Mouse (Mus musculus): ENCODE measurements at regions not wholly inside any gene's neighbourhood (a gene's known extent, or its start where the extent isn't known, plus 50 kb on each side); places are given as distances from the start of the nearest gene placed in this dataset.

GRCm38 (mm10) chr3:131965456-131966160 is 119.5 kb upstream of the Dkk2 start (continued):
- TF ChIP-seq MAFK (IDR thresholded peaks at IDR 0.05; ENCODE audit: insufficient replicate concordance, low read length) (0 out of 2 replicates have a peak, but pooled peaks have one; percentile 42), RCOR1 (conservative IDR thresholded peaks at IDR 0.05; ENCODE audit: low read depth, low read length) (no peak), IRF4 (IDR thresholded peaks at IDR 0.05; ENCODE audit: low read depth, low read length) (peak; percentile 86), POLR2AphosphoS2 (IDR thresholded peaks at IDR 0.05; ENCODE audit: low read depth, low read length) (no peak), POLR2A (IDR thresholded peaks at IDR 0.05; ENCODE audit: low read depth, low read length) (no peak), CHD2 (IDR thresholded peaks at IDR 0.05; ENCODE audit: low read length) (no peak), MAX (IDR thresholded peaks at IDR 0.05; ENCODE audit: low read length) (no peak; the same call in 1 of the 2 replicates), BHLHE40 (IDR thresholded peaks at IDR 0.05; ENCODE audit: low read depth, low read length) (peak; percentile 91), NELFE (IDR thresholded peaks at IDR 0.05; ENCODE audit: low read depth, low read length) (no peak)

- H3K4me1 ChIP-seq (ENCODE audit: control insufficient read depth in 1 of 2, insufficient read depth in 2 of 2): peaks cover 7 to 9% of the 10 kb centered on the region in 2 experiments
- TF ChIP-seq EP300 (IDR thresholded peaks at IDR 0.05; ENCODE audit: low read length) (0 out of 2 replicates have a peak, but pooled peaks have one; percentile 33), ETS1 (conservative IDR thresholded peaks at IDR 0.05; ENCODE audit: low read depth, low read length) (0 out of 2 replicates have a peak, but pooled peaks have one; percentile 29), NRF1 (IDR thresholded peaks at IDR 0.05; ENCODE audit: low read depth, low read length) (no peak), BHLHE40 (IDR thresholded peaks at IDR 0.05; ENCODE audit: low read depth, low read length) (peak; percentile 68)
- no peak overlapping the region for H3K27ac ChIP-seq (ENCODE audit: insufficient read depth, low read depth)
- no peak overlapping the region for H3K9ac ChIP-seq (ENCODE audit: insufficient read depth, low read depth)
- dilution Hi-C loops (cut with MboI; ENCODE audit: extremely low pct_ligation_motif_present, extremely low pct_unique_long_range_greater_than_20kb, low sequenced_read_pairs): no loop called here
- H3K79me2 ChIP-seq (replicated peaks; ENCODE audit: control insufficient read depth, extremely low read depth, insufficient read depth, poor library complexity, severe bottlenecking): no peaks in the 10 kb centered on the region
- peak overlapping the region; percentile 44; the same call in 1 of the 2 replicates for H3K4me2 ChIP-seq (ENCODE audit: insufficient read depth, low read depth, poor library complexity, severe bottlenecking)
- DNase-seq (ENCODE audit: extremely low read depth): peak; percentile 30
- no peaks in the 10 kb centered on the region for H3K27me3 ChIP-seq (replicated peaks)
- in situ Hi-C loops (cut with MboI; ENCODE audit: low pct_ligation_motif_present, low pct_unique_long_range_greater_than_20kb, low sequenced_read_pairs): no loop called here
- H3K9me3 ChIP-seq (replicated peaks; ENCODE audit: low read length): no peaks in the 10 kb centered on the region
- no peak overlapping the region for H3K4me3 ChIP-seq (replicated peaks in 1 of 3; ENCODE audit: low read depth in 2 of 3, low read length in 2 of 3, poor library complexity in 1 of 3)
- H3K36me3 ChIP-seq (replicated peaks in 1 of 2; ENCODE audit: control insufficient read depth in 1 of 2, insufficient read depth in 1 of 2, low read length in 1 of 2): no peaks in the 10 kb centered on the region
Measured at GRCm38 (mm10) chr3:131967288-131967687, 117.8 kb upstream of the Dkk2 start.

- H3K4me2 ChIP-seq (ENCODE audit: insufficient read depth, low read depth, poor library complexity, severe bottlenecking): no peak overlapping the region
- DNase-seq (ENCODE audit: extremely low read depth): no peak
- in situ Hi-C loops (cut with MboI; ENCODE audit: low pct_ligation_motif_present, low pct_unique_long_range_greater_than_20kb, low sequenced_read_pairs): no loop called here
Measured at GRCm38 (mm10) chr3:131970827-131971226, 114.3 kb upstream of the Dkk2 start.

More at GRCm38 (mm10) chr3:131970827-131971226, 114.3 kb upstream of the Dkk2 start:
- Histone ChIP-seq H3K27ac (ENCODE audit: insufficient read depth, low read depth) (no peak overlapping the region), H3K4me1 (ENCODE audit: control insufficient read depth in 1 of 2, insufficient read depth in 2 of 2) (peaks cover 2 to 5% of the 10 kb centered on the region in 2 experiments; a peak in 1 of 4 replicates), H3K79me2 (replicated peaks; ENCODE audit: control insufficient read depth, extremely low read depth, insufficient read depth, poor library complexity, severe bottlenecking) (no peaks in the 10 kb centered on the region), H3K4me3 (replicated peaks in 1 of 3; ENCODE audit: low read depth in 2 of 3, low read length in 2 of 3, poor library complexity in 1 of 3) (no peak overlapping the region), H3K9ac (ENCODE audit: insufficient read depth, low read depth) (no peak overlapping the region), H3K36me3 (replicated peaks in 1 of 2; ENCODE audit: control insufficient read depth in 1 of 2, insufficient read depth in 1 of 2, low read length in 1 of 2) (no peaks in the 10 kb centered on the region), H3K27me3 (replicated peaks) (no peaks in the 10 kb centered on the region), H3K9me3 (replicated peaks; ENCODE audit: low read length) (peaks cover 3% of the 10 kb centered on the region)
- no peak for TF ChIP-seq PAX5 (IDR thresholded peaks at IDR 0.05; ENCODE audit: low read length)
- no peak for TF ChIP-seq KAT2A (IDR thresholded peaks at IDR 0.05; ENCODE audit: insufficient replicate concordance, low read length)
- TF ChIP-seq JUND (conservative IDR thresholded peaks at IDR 0.05; ENCODE audit: low read depth, low read length): no peak
- TF ChIP-seq RAD21 (IDR thresholded peaks at IDR 0.05; ENCODE audit: low read depth, low read length): no peak
- no peak for TF ChIP-seq USF1 (IDR thresholded peaks at IDR 0.05; ENCODE audit: low read depth, low read length)
- no peak for TF ChIP-seq IRF4 (IDR thresholded peaks at IDR 0.05; ENCODE audit: low read depth, low read length)
- no peak for TF ChIP-seq NRF1 (IDR thresholded peaks at IDR 0.05; ENCODE audit: low read depth, low read length)
- TF ChIP-seq ELF1 (IDR thresholded peaks at IDR 0.05; ENCODE audit: low read depth, low read length): no peak
- no peak for TF ChIP-seq MXI1 (IDR thresholded peaks at IDR 0.05; ENCODE audit: low read depth, low read length)
- no peak for TF ChIP-seq USF2 (conservative IDR thresholded peaks at IDR 0.05; ENCODE audit: low read depth, low read length)
- no peak for TF ChIP-seq ETS1 (conservative IDR thresholded peaks at IDR 0.05; ENCODE audit: low read depth, low read length)
- TF ChIP-seq NELFE (IDR thresholded peaks at IDR 0.05; ENCODE audit: low read depth, low read length): no peak
- TF ChIP-seq MYC (IDR thresholded peaks at IDR 0.05; ENCODE audit: low read depth, low read length): no peak
- no peak for TF ChIP-seq POLR2A (IDR thresholded peaks at IDR 0.05; ENCODE audit: low read depth, low read length)
- no peak for TF ChIP-seq SIN3A (IDR thresholded peaks at IDR 0.05; ENCODE audit: low read length)
- no peak for TF ChIP-seq UBTF (IDR thresholded peaks at IDR 0.05; ENCODE audit: low read depth, low read length)
- TF ChIP-seq TCF12 (IDR thresholded peaks at IDR 0.05; ENCODE audit: low read depth, low read length): no peak
- dilution Hi-C loops (cut with MboI; ENCODE audit: extremely low pct_ligation_motif_present, extremely low pct_unique_long_range_greater_than_20kb, low sequenced_read_pairs): no loop called here
